Mouse (Mus musculus) spleen, adult 2 months (tissue): Measurements from ENCODE around the gene Dcaf11.

Experiments used
- CTCF ChIP-seq: fragments of 200-500 bp; IDR thresholded peaks from 2 replicates; pipeline ENCODE4 v1.5.1; 2011; ENCODE audit warnings: mild to moderate bottlenecking, inconsistent platforms; ENCODE audit not compliant: insufficient read depth, insufficient read length, insufficient replicate concordance; ENCODE audit errors: extremely low read depth
- POLR2A ChIP-seq: fragments of 200-500 bp; IDR thresholded peaks from 2 replicates; pipeline ENCODE4 v1.6.1; 2011; ENCODE audit warnings: low read depth, low read length, inconsistent platforms

GRCm38 (mm10) chr14:55519604-55520003, 40.2 kb upstream of the Dcaf11 start:
- no peak for TF ChIP-seq POLR2A
- TF ChIP-seq CTCF: no peak
